Mouse (Mus musculus): ENCODE data around the gene Rasa3. TPM values are rescaled to one million over a fixed set of nuclear protein-coding genes. Genes with fewer than 3 reads are reported as not detected.

Rasa3 gene
- polyA plus RNA-seq, 2 experiments: 10.1 to 15.8 TPM

- Histone ChIP-seq H3K9me3 (ENCODE audit: control insufficient read depth, low read length) (no peaks in the 10 kb centered on the region), H3K4me3 (ENCODE audit: insufficient read depth in 1 of 2, low read depth in 2 of 2, low read length in 2 of 2) (no peak overlapping the region), H3K9ac (replicated peaks) (no peak overlapping the region), H3K4me2 (ENCODE audit: low read depth) (no peak overlapping the region), H3K4me1 (replicated peaks; ENCODE audit: control insufficient read depth in 2 of 2, insufficient read depth in 2 of 2, low read length in 1 of 2) (peaks cover 0 to 13% of the 10 kb centered on the region in 2 experiments; a peak in 2 of 4 replicates), H3K27ac (no peak overlapping the region), H3K27me3 (ENCODE audit: control insufficient read depth, insufficient read depth, low read length) (no peaks in the 10 kb centered on the region), H3K36me3 (replicated peaks; ENCODE audit: control insufficient read depth, insufficient read depth, low read depth) (no peaks in the 10 kb centered on the region)
- DNase-seq (ENCODE audit: low read depth in 3 of 3, low spot score in 3 of 3) (no peak), ATAC-seq (ENCODE audit: insufficient read depth) (no peak)
- no peak for TF ChIP-seq EP300 (IDR thresholded peaks at IDR 0.05; ENCODE audit: low read depth)
- TF ChIP-seq CTCF (IDR thresholded peaks at IDR 0.05; ENCODE audit: low read depth): peak; percentile 39
- 75% methylated on average over 8 of the region's 8 CpGs for WGBS (ENCODE audit: insufficient replicate concordance)
Observed at GRCm38 (mm10) chr8:13687101-13687717, 9.8 kb upstream of the Rasa3 start.

- ATAC-seq (ENCODE audit: insufficient read depth): no peak
- 34% methylated on average over 7 of the region's 7 CpGs for WGBS (ENCODE audit: insufficient replicate concordance)
- H3K27ac ChIP-seq: no peak overlapping the region
Observed at GRCm38 (mm10) chr8:13686426-13686825, 9.0 kb upstream of the Rasa3 start.

GRCm38 (mm10) chr8:13685674-13686314 lies 8.4 kb upstream of the Rasa3 start:
- Histone ChIP-seq H3K9me3 (ENCODE audit: control insufficient read depth, low read length) (no peaks in the 10 kb centered on the region), H3K36me3 (replicated peaks; ENCODE audit: control insufficient read depth, insufficient read depth, low read depth) (no peaks in the 10 kb centered on the region), H3K4me1 (replicated peaks; ENCODE audit: control insufficient read depth in 2 of 2, insufficient read depth in 2 of 2, low read length in 1 of 2) (peaks cover 0 to 13% of the 10 kb centered on the region in 2 experiments; a peak in 2 of 4 replicates), H3K4me3 (ENCODE audit: insufficient read depth in 1 of 2, low read depth in 2 of 2, low read length in 2 of 2) (no peak overlapping the region), H3K27ac (no peak overlapping the region), H3K9ac (replicated peaks) (no peak overlapping the region), H3K27me3 (ENCODE audit: control insufficient read depth, insufficient read depth, low read length) (no peaks in the 10 kb centered on the region), H3K4me2 (ENCODE audit: low read depth) (no peak overlapping the region)
- ATAC-seq (ENCODE audit: insufficient read depth): no peak
- TF ChIP-seq CTCF (IDR thresholded peaks at IDR 0.05; ENCODE audit: low read depth): no peak
- no peak for TF ChIP-seq EP300 (IDR thresholded peaks at IDR 0.05; ENCODE audit: low read depth)
- no peak for DNase-seq (ENCODE audit: low read depth in 3 of 3, low spot score in 3 of 3)
- 47% methylated on average over 16 of the region's 16 CpGs for WGBS (ENCODE audit: insufficient replicate concordance)

More at GRCm38 (mm10) chr8:13686426-13686825, 9.0 kb upstream of the Rasa3 start:
- TF ChIP-seq CTCF (IDR thresholded peaks at IDR 0.05; ENCODE audit: low read depth) (no peak), EP300 (IDR thresholded peaks at IDR 0.05; ENCODE audit: low read depth) (no peak)
- no peak overlapping the region for H3K9ac ChIP-seq (replicated peaks)
- no peaks in the 10 kb centered on the region for H3K36me3 ChIP-seq (replicated peaks; ENCODE audit: control insufficient read depth, insufficient read depth, low read depth)
- H3K4me1 ChIP-seq (replicated peaks; ENCODE audit: control insufficient read depth in 2 of 2, insufficient read depth in 2 of 2, low read length in 1 of 2): peaks cover 0 to 13% of the 10 kb centered on the region in 2 experiments; a peak in 2 of 4 replicates
- no peak overlapping the region for H3K4me3 ChIP-seq (ENCODE audit: insufficient read depth in 1 of 2, low read depth in 2 of 2, low read length in 2 of 2)
- DNase-seq (ENCODE audit: low read depth in 3 of 3, low spot score in 3 of 3): no peak
- no peak overlapping the region for H3K4me2 ChIP-seq (ENCODE audit: low read depth)
- H3K27me3 ChIP-seq (ENCODE audit: control insufficient read depth, insufficient read depth, low read length): no peaks in the 10 kb centered on the region
- no peaks in the 10 kb centered on the region for H3K9me3 ChIP-seq (ENCODE audit: control insufficient read depth, low read length)

- WGBS (ENCODE audit: insufficient replicate concordance): 22% methylated on average over 7 of the region's 7 CpGs
- ATAC-seq (ENCODE audit: insufficient read depth): no peak
- DNase-seq (ENCODE audit: low read depth in 3 of 3, low spot score in 3 of 3): no peak
Observed at GRCm38 (mm10) chr8:13684131-13684530, 6.7 kb upstream of the Rasa3 start.

GRCm38 (mm10) chr8:13678182-13678581 lies 779 bp upstream of the Rasa3 start:
- ATAC-seq (ENCODE audit: insufficient read depth) (no peak), DNase-seq (ENCODE audit: low read depth in 3 of 3, low spot score in 3 of 3) (no peak)
- Histone ChIP-seq H3K9me3 (ENCODE audit: control insufficient read depth, low read length) (no peaks in the 10 kb centered on the region), H3K4me1 (replicated peaks; ENCODE audit: control insufficient read depth in 2 of 2, insufficient read depth in 2 of 2, low read length in 1 of 2) (peaks cover 14 to 33% of the 10 kb centered on the region in 2 experiments), H3K27me3 (ENCODE audit: control insufficient read depth, insufficient read depth, low read length) (no peaks in the 10 kb centered on the region), H3K9ac (replicated peaks) (peak overlapping the region; percentile 48), H3K4me2 (ENCODE audit: low read depth) (peak overlapping the region; percentile 99), H3K36me3 (replicated peaks; ENCODE audit: control insufficient read depth, insufficient read depth, low read depth) (no peaks in the 10 kb centered on the region), H3K27ac (no peak overlapping the region), H3K4me3 (ENCODE audit: insufficient read depth in 1 of 2, low read depth in 2 of 2, low read length in 2 of 2) (peak overlapping the region; percentile 55 to 86)
- WGBS (ENCODE audit: insufficient replicate concordance): 20% methylated on average over 8 of the region's 8 CpGs
- TF ChIP-seq EP300 (IDR thresholded peaks at IDR 0.05; ENCODE audit: low read depth): no peak
- no peak for TF ChIP-seq CTCF (IDR thresholded peaks at IDR 0.05; ENCODE audit: low read depth)

More at GRCm38 (mm10) chr8:13684131-13684530, 6.7 kb upstream of the Rasa3 start:
- no peaks in the 10 kb centered on the region for H3K27me3 ChIP-seq (ENCODE audit: control insufficient read depth, insufficient read depth, low read length)
- H3K36me3 ChIP-seq (replicated peaks; ENCODE audit: control insufficient read depth, insufficient read depth, low read depth): no peaks in the 10 kb centered on the region
- no peak overlapping the region for H3K4me2 ChIP-seq (ENCODE audit: low read depth)
- H3K4me3 ChIP-seq (ENCODE audit: insufficient read depth in 1 of 2, low read depth in 2 of 2, low read length in 2 of 2): no peak overlapping the region
- H3K9me3 ChIP-seq (ENCODE audit: control insufficient read depth, low read length): no peaks in the 10 kb centered on the region
- H3K4me1 ChIP-seq (replicated peaks; ENCODE audit: control insufficient read depth in 2 of 2, insufficient read depth in 2 of 2, low read length in 1 of 2): peaks cover 0 to 13% of the 10 kb centered on the region in 2 experiments; a peak in 2 of 4 replicates
- H3K9ac ChIP-seq (replicated peaks): no peak overlapping the region
- TF ChIP-seq EP300 (IDR thresholded peaks at IDR 0.05; ENCODE audit: low read depth) (no peak), CTCF (IDR thresholded peaks at IDR 0.05; ENCODE audit: low read depth) (no peak)
- no peak overlapping the region for H3K27ac ChIP-seq

Data from liver, embryonic 14.5 days (tissue).